Mouse (Mus musculus): ENCODE data around the gene Ssc5d. TPM values are rescaled to one million over a fixed set of nuclear protein-coding genes. Genes with fewer than 3 reads are reported as not detected.
A peak's percentile ranks its signal among the peaks of the same experiment; 100 is the strongest.
"Not testable (repeated sequence)": the region's sequence is repeated elsewhere in the genome, so short reads cannot be mapped to it uniquely, and the experiment has no call there.

Ssc5d gene
- 2.1 and 3.5 TPM in 2 replicates for polyA plus RNA-seq (2015; fragmentation: Nextera tagmentation; extraction: Ambion mirVana)

DNA sequence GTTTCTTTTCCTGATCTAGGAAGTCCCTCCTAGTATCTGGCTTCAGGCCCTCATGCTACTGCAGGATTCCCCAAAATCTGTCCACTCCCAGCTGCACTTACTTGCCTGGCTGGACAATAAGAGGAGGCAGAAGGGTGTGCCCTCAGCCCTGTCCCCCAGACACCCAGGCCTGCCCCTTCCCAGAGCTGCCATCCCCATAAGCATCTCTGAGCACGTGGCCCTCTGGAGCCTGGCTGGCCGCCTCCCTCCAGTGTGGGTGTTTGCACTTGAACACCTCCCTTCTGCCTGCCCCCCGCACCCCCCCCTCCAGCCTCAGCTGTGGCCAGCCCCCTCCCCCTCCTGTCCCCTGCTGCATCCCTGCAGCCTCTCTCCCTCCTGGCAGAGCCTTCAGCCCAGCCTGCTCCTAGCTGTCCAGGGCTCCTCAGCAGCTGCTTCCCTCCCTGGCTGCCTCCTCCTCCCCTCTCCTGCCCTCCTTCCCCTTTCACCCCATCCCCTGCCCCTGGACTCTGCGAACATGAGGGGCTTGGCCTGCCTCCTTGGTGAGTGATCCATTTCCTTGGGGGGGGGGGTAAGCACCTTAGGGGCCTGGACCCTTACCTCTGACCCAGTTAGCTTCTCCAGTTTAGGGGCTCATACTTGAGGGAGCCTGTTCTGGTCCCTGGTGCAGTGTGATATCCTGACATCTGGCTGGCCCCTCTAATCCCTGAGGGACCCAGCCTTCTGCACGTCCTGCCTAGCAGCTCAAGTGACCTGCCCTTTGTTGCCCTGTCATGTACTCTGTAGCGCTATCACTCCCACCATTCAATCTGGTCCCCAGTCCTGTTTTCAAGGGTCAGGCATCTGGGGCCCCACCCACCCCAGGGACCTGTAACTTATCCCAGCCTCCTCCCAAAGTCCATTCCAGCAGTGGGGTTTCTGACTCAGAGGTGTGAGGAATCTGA, at the start of gene Ssc5d:
TSS of gene Ssc5d (plus strand) at position 345 of the 941 bp plus-strand sequence.
- ATAC-seq (ENCODE audit: insufficient read depth, low FRiP score, low read depth): peak; percentile 56
- Histone ChIP-seq H3K9me3 (no peaks in the 10 kb centered on the region), H3K4me2 (peak within 1 kb of the TSS; percentile 57), H3K27ac (peak within 1 kb of the TSS; percentile 93), H3K9ac (no peak within 1 kb of the TSS), H3K4me3 (replicated peaks) (no peak within 1 kb of the TSS), H3K36me3 (peaks cover 6% of the 10 kb centered on the region; the same call in 1 of the 2 replicates), H3K27me3 (replicated peaks) (no peaks in the 10 kb centered on the region), H3K4me1 (peaks cover 52% of the 10 kb centered on the region)
- 6% methylated on average over 6 of the region's 6 CpGs for WGBS

DNA sequence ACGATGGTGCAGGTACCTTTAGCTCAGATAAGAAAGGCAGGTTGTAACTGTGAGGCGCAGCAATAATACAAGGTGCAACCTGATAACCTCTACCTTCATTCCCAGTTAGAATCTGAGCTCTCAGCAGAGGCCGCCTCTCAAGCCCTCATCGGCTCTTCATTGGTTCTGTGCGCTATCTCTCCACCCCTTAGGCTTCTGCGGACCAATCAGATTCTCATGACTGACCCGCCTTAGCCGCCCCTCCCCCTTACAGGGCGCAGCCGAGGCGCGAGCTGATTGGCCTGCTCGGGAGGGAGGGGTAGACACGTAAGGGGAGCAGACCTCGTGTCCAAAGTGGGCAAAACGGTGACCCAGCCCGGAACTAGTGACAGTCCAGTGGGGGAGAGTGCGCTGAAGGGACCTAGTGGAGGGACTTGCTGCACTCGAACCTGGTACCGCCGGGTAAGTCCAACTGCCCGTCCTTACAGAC, 48.8 kb upstream of the Ssc5d start, which contains the start of gene Isoc2a:
TSS of gene Isoc2a (plus strand) at position 401 of the 469 bp plus-strand sequence.
- H3K4me1 ChIP-seq: 0 out of 2 replicates have a peak, but pooled peaks cover 6% of the 10 kb centered on the region
- under 1% methylated on average over 21 of the region's 22 CpGs for WGBS

DNA sequence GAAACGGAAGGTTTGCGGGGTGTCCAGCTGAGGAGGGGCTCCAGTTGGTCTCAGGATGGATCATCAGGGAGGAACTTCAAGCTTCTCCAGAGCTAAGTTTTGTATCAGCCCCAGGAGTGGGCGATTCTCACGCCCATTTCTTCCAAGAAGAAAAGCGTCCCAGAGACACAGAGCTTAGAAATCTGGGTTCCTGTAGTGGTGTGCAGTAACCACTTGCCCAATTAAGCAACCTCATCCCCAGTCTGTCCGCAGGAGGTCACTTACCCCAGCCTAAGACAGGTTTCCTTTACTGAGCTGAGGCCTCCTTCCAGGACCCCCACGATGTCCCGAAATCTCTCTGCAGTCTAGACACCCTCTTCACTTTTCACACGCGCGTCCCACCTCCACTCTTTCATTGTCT, 48.4 kb upstream of the Ssc5d start:
- H3K36me3 ChIP-seq: peaks cover 3% of the 10 kb centered on the region; the same call in 1 of the 2 replicates
- H3K4me2 ChIP-seq: peak overlapping the region; percentile 74
- WGBS: 6% methylated on average over 11 of the region's 11 CpGs
- peak overlapping the region; percentile 50 for H3K9ac ChIP-seq
- H3K4me3 ChIP-seq (replicated peaks): peak overlapping the region; percentile 62
- no peaks in the 10 kb centered on the region for H3K9me3 ChIP-seq
- peak; percentile 9; the same call in 1 of the 2 replicates for ATAC-seq (ENCODE audit: insufficient read depth, low FRiP score, low read depth)
- 0 out of 2 replicates have a peak, but pooled peaks cover 6% of the 10 kb centered on the region for H3K4me1 ChIP-seq
- no peaks in the 10 kb centered on the region for H3K27me3 ChIP-seq (replicated peaks)
- H3K27ac ChIP-seq: peak overlapping the region; percentile 61

More for the DNA sequence above, 48.8 kb upstream of the Ssc5d start, which contains the start of gene Isoc2a:
- Histone ChIP-seq H3K4me3 (replicated peaks) (peak within 1 kb of the TSS; percentile 62), H3K4me2 (peak within 1 kb of the TSS; percentile 74), H3K27me3 (replicated peaks) (no peaks in the 10 kb centered on the region), H3K36me3 (no peaks in the 10 kb centered on the region), H3K27ac (peak within 1 kb of the TSS; percentile 68), H3K9me3 (no peaks in the 10 kb centered on the region), H3K9ac (peak within 1 kb of the TSS; percentile 50)
- ATAC-seq (ENCODE audit: insufficient read depth, low FRiP score, low read depth): peak; percentile 100

DNA sequence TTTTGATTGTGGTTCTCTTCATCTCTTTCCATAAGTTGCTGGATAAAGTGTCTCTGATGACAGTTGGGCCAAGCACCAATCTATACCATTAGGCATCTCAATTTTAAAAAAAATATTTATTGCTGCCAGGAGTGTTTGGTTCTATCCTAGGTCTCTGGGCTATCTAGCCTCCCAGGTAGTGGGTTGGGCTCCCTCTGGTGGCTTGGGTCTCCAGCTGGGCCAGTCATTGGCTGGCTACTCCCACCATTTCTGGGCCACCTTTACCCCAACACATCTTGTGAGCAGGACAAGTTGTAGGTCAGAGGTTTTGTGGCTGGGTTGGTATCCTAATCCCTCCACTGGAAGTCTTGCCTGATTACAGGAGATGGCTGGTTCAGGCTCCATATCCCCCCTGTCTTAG, 47.4 kb upstream of the Ssc5d start:
- peaks cover 3% of the 10 kb centered on the region; the same call in 1 of the 2 replicates for H3K36me3 ChIP-seq
- H3K4me2 ChIP-seq: peak overlapping the region; percentile 74
- H3K4me1 ChIP-seq: 0 out of 2 replicates have a peak, but pooled peaks cover 6% of the 10 kb centered on the region
- H3K9ac ChIP-seq: no peak overlapping the region
- no peaks in the 10 kb centered on the region for H3K9me3 ChIP-seq
- no peak overlapping the region for H3K27ac ChIP-seq
- ATAC-seq (ENCODE audit: insufficient read depth, low FRiP score, low read depth): no peak
- no peaks in the 10 kb centered on the region for H3K27me3 ChIP-seq (replicated peaks)
- H3K4me3 ChIP-seq (replicated peaks): no peak overlapping the region

DNA sequence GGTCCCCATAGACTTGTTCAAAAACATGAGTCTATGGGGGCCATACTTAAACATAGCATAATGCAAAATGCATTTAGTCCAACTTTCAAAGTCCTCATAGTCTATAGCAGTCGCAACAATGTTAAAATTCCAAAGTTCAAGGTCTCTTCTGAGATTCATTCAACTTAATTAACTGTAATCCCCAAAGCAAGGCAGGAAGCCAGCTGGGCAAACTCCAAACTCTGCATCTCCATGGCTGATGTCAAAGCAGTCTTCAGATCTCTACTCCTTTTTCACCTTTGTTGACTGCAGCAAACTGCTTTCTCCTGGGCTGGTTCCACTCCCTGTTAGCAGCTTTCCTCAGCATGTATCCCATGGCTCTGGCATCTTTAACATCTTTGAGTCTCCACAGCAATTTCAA, 46.5 kb upstream of the Ssc5d start:
- not testable (repeated sequence) for H3K36me3 ChIP-seq; ATAC-seq (ENCODE audit: insufficient read depth, low FRiP score, low read depth); H3K27ac ChIP-seq; H3K27me3 ChIP-seq (replicated peaks); H3K4me3 ChIP-seq (replicated peaks); H3K9ac ChIP-seq; H3K4me2 ChIP-seq; H3K4me1 ChIP-seq; H3K9me3 ChIP-seq
- 84% methylated on average over 1 of the region's 1 CpGs for WGBS

DNA sequence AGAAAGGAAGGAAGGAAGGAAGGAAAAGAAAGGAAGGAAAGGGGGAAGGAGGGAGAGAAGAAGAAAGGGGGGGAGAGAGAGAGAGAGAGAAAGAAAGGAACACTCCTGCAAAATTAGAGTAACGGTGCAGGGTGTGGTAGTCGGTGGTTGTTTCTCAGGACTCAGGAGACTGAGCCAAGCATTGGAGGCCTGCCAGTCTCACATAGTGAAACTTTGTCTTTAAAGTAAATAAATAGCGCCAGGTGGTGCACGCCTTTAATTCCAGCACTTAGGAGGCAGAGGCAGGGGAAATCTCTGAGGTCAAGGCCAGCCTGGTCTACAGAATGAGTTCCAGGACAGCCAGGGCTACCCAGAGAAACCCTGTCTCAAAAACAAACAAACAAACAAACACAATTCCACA, 38.9 kb upstream of the Ssc5d start:
- no peaks in the 10 kb centered on the region for H3K9me3 ChIP-seq

DNA sequence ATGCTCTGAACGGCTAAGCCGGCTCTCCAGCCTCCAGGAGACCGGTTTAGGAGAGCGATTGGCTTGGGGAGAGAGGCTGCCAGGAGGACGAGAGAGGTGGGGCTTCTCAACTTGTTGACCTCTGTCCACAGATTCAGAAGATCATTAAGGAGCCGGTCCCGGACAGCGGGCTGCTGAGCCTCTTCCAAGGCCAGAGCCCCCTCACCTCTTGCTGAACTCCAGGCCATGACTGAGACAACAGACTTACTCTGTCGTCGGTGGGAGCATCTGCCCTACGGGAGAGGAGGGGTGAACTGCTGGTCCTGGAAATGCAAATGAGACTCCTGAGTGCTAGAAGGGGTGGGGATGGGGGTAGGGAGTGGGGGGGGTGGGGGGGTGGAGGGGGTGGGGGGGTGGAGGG, 30.4 kb upstream of the Ssc5d start:
- Histone ChIP-seq H3K9me3 (no peaks in the 10 kb centered on the region), H3K4me2 (no peak overlapping the region), H3K9ac (no peak overlapping the region), H3K36me3 (no peaks in the 10 kb centered on the region), H3K4me3 (replicated peaks) (no peak overlapping the region), H3K27me3 (replicated peaks) (no peaks in the 10 kb centered on the region), H3K27ac (no peak overlapping the region), H3K4me1 (peaks cover 5% of the 10 kb centered on the region; the same call in 1 of the 2 replicates)
- ATAC-seq (ENCODE audit: insufficient read depth, low FRiP score, low read depth): no peak
- 56% methylated on average over 11 of the region's 11 CpGs for WGBS

More for the DNA sequence above, 38.9 kb upstream of the Ssc5d start:
- Histone ChIP-seq H3K36me3 (peaks cover 3% of the 10 kb centered on the region; the same call in 1 of the 2 replicates), H3K9ac (no peak overlapping the region), H3K4me3 (replicated peaks) (no peak overlapping the region), H3K27me3 (replicated peaks) (no peaks in the 10 kb centered on the region), H3K4me1 (no peaks in the 10 kb centered on the region), H3K27ac (no peak overlapping the region), H3K4me2 (no peak overlapping the region)
- no peak for ATAC-seq (ENCODE audit: insufficient read depth, low FRiP score, low read depth)
- 37% methylated on average over 4 of the region's 4 CpGs for WGBS

DNA sequence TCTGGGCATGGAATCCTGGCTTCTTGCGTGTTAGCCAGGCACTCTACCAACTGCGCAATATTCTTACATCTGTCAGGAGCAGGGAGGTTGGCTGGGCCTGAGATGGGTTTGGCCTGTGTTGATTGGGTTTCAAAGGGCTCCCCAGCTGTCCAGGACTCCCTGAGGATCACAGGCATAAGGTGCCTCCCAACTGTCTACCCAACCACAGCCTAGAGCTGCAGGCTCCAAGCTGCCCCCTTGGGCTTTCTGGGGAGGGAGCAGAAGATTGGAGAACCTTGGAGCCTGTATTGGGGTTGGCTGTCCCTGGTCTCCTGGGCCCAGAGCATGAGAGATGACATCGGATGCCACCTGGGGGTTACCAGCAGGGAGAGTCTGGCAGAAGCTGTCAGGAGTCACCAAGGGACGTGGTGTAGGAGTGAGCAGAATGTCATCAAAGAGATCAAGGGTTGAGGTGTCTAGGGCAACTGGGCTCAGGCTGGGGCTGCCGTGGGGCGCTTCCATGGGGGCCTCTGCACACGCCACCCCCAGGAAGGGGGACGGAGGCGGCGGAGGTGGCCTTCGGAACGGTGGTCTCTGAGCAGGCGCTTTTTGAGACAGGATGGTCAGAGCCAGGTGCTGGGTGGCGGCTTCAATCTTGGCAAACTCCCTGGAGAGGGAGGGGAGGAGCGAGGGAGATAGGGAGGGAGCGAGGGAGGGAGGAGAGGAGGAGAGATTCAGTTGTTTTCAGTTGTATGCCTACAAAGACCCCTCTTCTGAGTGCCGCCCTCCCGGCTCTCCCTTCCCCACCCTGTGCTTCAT, 26.5 kb upstream of the Ssc5d start:
- peak overlapping the region; percentile 30 for H3K4me3 ChIP-seq (replicated peaks)
- no peaks in the 10 kb centered on the region for H3K9me3 ChIP-seq
- H3K9ac ChIP-seq: no peak overlapping the region
- H3K36me3 ChIP-seq: no peaks in the 10 kb centered on the region
- H3K4me1 ChIP-seq: peaks cover 5% of the 10 kb centered on the region; the same call in 1 of the 2 replicates
- H3K27me3 ChIP-seq (replicated peaks): no peaks in the 10 kb centered on the region
- H3K27ac ChIP-seq: no peak overlapping the region
- 14% methylated on average over 18 of the region's 18 CpGs for WGBS
- peak overlapping the region; percentile 52 for H3K4me2 ChIP-seq
- ATAC-seq (ENCODE audit: insufficient read depth, low FRiP score, low read depth): peak; percentile 16

DNA sequence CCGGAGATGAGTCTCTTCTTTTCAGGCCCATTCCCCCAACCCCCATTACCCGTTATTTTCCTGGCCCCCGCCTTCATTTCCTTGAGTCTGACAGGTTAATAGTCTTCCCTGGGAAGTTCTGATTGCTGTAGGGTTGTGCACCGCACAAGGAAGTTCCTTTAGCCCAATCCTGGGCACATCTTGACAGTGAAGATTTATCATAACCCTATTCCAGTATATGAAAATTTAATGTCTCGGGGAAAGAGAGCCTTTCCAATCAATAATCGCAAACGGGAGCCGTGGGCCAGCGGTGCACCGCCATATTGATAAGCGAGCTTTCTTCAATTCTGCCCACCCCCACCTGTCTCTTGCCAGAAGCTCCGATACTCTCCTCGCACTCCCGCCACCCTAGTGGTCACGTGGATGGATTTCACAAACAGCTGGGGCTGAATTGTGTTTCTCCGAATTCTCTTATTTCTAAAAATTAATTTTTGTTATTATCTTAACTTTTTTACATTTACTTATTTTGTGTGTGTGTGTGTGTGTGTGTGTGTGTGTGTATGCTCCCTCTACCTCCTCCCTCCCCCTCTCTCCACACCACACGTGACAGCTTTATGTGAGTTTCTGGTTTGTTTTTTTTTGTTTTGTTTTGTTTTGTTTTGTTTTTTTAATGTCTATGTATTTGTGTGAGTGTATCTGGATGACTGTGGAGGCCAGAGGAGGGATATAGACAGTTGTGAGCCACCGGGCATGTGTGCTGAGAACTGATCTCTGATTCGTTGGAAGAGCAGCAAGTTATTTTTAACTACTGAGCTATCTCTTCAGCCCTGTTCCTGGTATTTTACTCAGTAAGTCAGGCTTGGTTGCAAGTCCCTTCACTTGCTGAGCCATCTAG, 25.7 kb upstream of the Ssc5d start:
- Histone ChIP-seq H3K9me3 (no peaks in the 10 kb centered on the region), H3K9ac (no peak overlapping the region), H3K4me1 (peaks cover 5% of the 10 kb centered on the region; the same call in 1 of the 2 replicates), H3K4me2 (peak overlapping the region; percentile 52), H3K27ac (no peak overlapping the region), H3K4me3 (replicated peaks) (peak overlapping the region; percentile 30), H3K27me3 (replicated peaks) (no peaks in the 10 kb centered on the region), H3K36me3 (no peaks in the 10 kb centered on the region)
- WGBS: 6% methylated on average over 19 of the region's 19 CpGs
- ATAC-seq (ENCODE audit: insufficient read depth, low FRiP score, low read depth): peak; percentile 33; the same call in 1 of the 2 replicates

DNA sequence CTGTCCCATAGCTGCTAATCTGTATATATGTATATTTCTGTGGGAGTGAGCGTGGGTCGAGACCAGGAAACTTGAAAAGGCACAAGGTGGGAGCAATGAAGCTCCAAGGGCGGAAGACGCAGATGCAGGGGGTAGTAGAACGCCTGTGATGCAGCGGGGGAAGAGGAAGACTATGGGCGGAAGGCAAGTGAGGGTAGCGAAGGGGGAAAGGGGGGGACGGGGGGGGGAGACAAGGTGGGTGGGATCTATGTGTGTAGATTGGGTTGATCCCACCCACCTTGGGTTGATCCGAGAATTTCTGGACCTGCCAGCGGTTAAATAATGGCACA, 25.1 kb upstream of the Ssc5d start:
- H3K4me1 ChIP-seq: peaks cover 5% of the 10 kb centered on the region; the same call in 1 of the 2 replicates
- peak overlapping the region; percentile 52 for H3K4me2 ChIP-seq
- H3K27ac ChIP-seq: no peak overlapping the region
- H3K4me3 ChIP-seq (replicated peaks): peak overlapping the region; percentile 30; the same call in 1 of the 2 replicates
- H3K9ac ChIP-seq: no peak overlapping the region
- no peaks in the 10 kb centered on the region for H3K9me3 ChIP-seq
- ATAC-seq (ENCODE audit: insufficient read depth, low FRiP score, low read depth): no peak
- no peaks in the 10 kb centered on the region for H3K36me3 ChIP-seq
- WGBS: 25% methylated on average over 11 of the region's 11 CpGs
- H3K27me3 ChIP-seq (replicated peaks): no peaks in the 10 kb centered on the region

DNA sequence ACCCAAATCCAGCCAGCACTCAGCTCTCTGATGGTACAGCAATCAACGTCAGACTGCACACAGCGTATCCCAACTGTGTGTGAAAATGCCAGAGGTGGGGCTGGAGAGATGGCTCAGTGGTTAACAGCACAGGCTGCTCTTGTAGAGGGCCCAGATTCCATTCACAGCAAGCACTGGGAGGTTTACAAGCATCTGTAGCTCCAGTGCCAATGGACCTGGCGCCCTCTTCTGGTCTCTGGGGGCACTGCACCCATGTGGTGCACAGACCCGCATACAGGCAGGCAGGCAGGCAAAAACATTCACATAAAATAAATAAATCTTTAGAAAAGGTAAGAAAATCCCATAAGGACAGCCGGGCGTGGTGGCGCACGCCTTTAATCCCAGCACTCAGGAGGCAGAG, 24.4 kb upstream of the Ssc5d start:
- no peak for ATAC-seq (ENCODE audit: insufficient read depth, low FRiP score, low read depth)
- Histone ChIP-seq H3K36me3 (no peaks in the 10 kb centered on the region), H3K9me3 (no peaks in the 10 kb centered on the region), H3K4me2 (no peak overlapping the region), H3K27ac (no peak overlapping the region), H3K27me3 (replicated peaks) (no peaks in the 10 kb centered on the region), H3K4me1 (peaks cover 5% of the 10 kb centered on the region; the same call in 1 of the 2 replicates), H3K4me3 (replicated peaks) (no peak overlapping the region), H3K9ac (no peak overlapping the region)
- 57% methylated on average over 8 of the region's 8 CpGs for WGBS
